Mouse (Mus musculus) hindbrain, embryonic 14.5 days (tissue): ENCODE results near the gene Zfp462. TPM values are rescaled to one million over a fixed set of nuclear protein-coding genes. Genes with fewer than 3 reads are reported as not detected.
"Not testable (repeated sequence)": the region's sequence is repeated elsewhere in the genome, so short reads cannot be mapped to it uniquely, and the experiment has no call there.

ENCODE experiments used
- ATAC-seq: fragments of 200-750 bp; cut with Nextera tagmentation; 2 replicates; pipeline ENCODE4 v1.8.0; 2017; ENCODE audit warnings: moderate number of reproducible peaks, mild to moderate bottlenecking, moderate TSS enrichment, moderate library complexity; ENCODE audit not compliant: low FRiP score
- DNase-seq: peaks from one replicate; pipeline ENCODE4 v3.0.0-alpha.2; 2015; ENCODE audit warnings: low spot score
- H3K27ac ChIP-seq: fragments of 300-500 bp; sonication (generic); 2 replicates; pipeline ENCODE4 v1.5.1; 2014; ENCODE audit warnings: mild to moderate bottlenecking, moderate library complexity
- H3K27me3 ChIP-seq: fragments of 300-500 bp; sonication (generic); 2 replicates; pipeline ENCODE4 v1.6.1; 2014; ENCODE audit warnings: mild to moderate bottlenecking, low read length, mixed read lengths; ENCODE audit not compliant: control insufficient read depth, insufficient read depth
- H3K36me3 ChIP-seq: fragments of 300-500 bp; sonication (generic); replicated peaks from 2 replicates; pipeline ENCODE4 v1.6.1; 2014; ENCODE audit not compliant: control insufficient read depth, insufficient read depth
- H3K4me1 ChIP-seq: fragments of 300-500 bp; sonication (generic); replicated peaks from 2 replicates; pipeline ENCODE4 v1.6.1; 2014; ENCODE audit warnings: antibody characterized with exemption, low read length, mixed read lengths; ENCODE audit not compliant: control insufficient read depth, insufficient read depth
- H3K4me2 ChIP-seq: fragments of 300-500 bp; sonication (generic); replicated peaks from 2 replicates; pipeline ENCODE4 v1.6.1; 2014; ENCODE audit warnings: mild to moderate bottlenecking, moderate library complexity
- H3K4me3 ChIP-seq: fragments of 300-500 bp; sonication (generic); replicated peaks from 2 replicates; pipeline ENCODE4 v1.5.1; 2014; ENCODE audit warnings: mild to moderate bottlenecking, low read length
- H3K9ac ChIP-seq: fragments of 300-500 bp; sonication (generic); 2 replicates; pipeline ENCODE4 v1.6.1; 2014
- H3K9me3 ChIP-seq: fragments of 300-500 bp; sonication (generic); 2 replicates; pipeline ENCODE4 v1.6.1; 2016; ENCODE audit warnings: low read length; ENCODE audit not compliant: control insufficient read depth
- WGBS: fragments of 180-500 bp; shearing (Covaris S2); extraction: QIAGEN DNeasy Blood & Tissue Kit; methylation state at CpG from one replicate; pipeline ENCODE4 v1.1.7; 2014; 5-methylcytosine and 5-hydroxymethylcytosine counted together
- polyA plus RNA-seq: library from polyadenylated mRNA; unstranded; fragments of >200 nt; fragmentation: Nextera tagmentation; extraction: Ambion mirVana; gene quantifications from 2 replicates; pipeline ENCODE4 v1.2.1, GENCODE M21; 2014

The Zfp462 gene
- 12.9 and 13.8 TPM in 2 replicates for polyA plus RNA-seq

DNA sequence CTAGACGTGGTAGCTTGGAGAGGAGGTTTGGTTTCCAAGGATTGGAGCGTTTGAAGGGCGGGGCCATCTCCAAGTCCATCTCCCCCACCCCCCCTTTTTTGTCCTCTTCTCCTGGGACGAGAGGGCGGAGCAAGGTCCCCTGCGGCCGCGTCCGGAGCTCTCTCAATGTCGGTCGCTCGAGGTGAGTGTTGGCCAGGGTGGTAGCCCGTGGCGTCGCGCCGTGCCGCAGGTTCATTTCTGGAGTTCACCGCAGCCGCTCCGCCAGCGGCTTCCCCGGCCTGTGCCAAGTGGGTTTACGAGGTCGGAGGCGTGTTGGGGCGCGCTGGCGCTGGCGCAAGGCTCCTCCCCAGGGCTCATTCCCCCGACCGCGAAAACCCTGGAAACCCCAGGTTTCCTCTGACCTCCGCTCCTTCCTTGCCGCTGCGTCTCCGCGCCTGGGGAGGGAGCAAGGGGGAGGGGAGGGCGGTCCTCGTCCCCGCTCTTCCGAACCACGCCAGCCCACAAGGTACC is at the start of gene Zfp462:
TSS of gene Zfp462 (plus strand) at position 128 of the 510 bp plus-strand sequence.
- peak; percentile 63 for DNase-seq
- no peaks in the 10 kb centered on the region for H3K36me3 ChIP-seq
- H3K4me2 ChIP-seq, result peak within 1 kb of the TSS; percentile 95
- peaks cover 10% of the 10 kb centered on the region for H3K4me1 ChIP-seq
- no peaks in the 10 kb centered on the region for H3K27me3 ChIP-seq
- H3K4me3 ChIP-seq, result peak within 1 kb of the TSS; percentile 92
- H3K9me3 ChIP-seq, result no peaks in the 10 kb centered on the region
- peak; percentile 52 for ATAC-seq
- under 1% methylated on average over 43 of the region's 43 CpGs for WGBS
- H3K9ac ChIP-seq, result peak within 1 kb of the TSS; percentile 97
- peak within 1 kb of the TSS; percentile 100 for H3K27ac ChIP-seq

DNA sequence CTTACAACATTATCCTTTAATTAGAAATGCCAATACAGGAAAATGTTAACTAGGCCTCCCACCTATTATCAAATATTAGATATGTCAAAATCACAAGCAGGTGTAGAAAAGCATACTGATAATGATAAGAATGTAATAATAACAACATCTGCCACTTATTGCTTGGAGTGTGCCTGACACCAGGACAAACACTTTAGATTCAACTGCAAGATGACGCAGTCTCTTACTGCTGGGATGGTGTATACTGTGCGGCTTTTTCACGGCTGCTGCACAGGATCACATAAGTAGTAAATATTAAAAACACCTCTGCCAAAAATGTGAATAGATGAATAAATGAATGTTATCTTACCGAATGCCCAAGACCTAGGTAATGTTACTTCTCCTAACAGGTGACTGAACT is 48.8 kb upstream of the Zfp462 start:
- Histone ChIP-seq H3K4me2 (no peak overlapping the region), H3K4me1 (0 out of 2 replicates have a peak, but pooled peaks cover 2% of the 10 kb centered on the region), H3K9me3 (no peaks in the 10 kb centered on the region), H3K27me3 (no peaks in the 10 kb centered on the region), H3K36me3 (no peaks in the 10 kb centered on the region), H3K27ac (no peak overlapping the region), H3K9ac (no peak overlapping the region), H3K4me3 (no peak overlapping the region)
- DNase-seq, result no peak
- no peak for ATAC-seq
- 84% methylated on average over 4 of the region's 4 CpGs for WGBS

DNA sequence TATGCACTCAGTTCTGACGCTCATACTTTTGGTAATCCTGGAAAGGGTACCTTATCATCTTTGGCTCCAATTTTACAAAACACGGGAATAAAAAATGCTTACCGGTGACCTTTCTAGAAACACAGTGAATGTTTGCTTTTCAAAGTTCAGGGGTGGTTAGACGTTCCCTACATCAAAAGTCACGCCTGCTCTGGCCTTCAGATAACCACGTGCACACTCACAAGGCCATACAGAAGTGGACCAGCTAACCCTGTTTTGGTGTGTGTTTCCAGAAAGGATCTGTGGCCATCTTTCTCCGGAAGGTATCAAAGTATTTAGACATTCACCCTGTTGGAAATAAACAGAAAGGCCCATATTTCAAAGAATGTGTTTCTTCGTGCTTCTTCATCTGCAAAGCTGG is 40.2 kb upstream of the Zfp462 start:
- H3K36me3 ChIP-seq, result no peaks in the 10 kb centered on the region
- no peak overlapping the region for H3K4me3 ChIP-seq
- no peaks in the 10 kb centered on the region for H3K27me3 ChIP-seq
- no peaks in the 10 kb centered on the region for H3K9me3 ChIP-seq
- 90% methylated on average over 8 of the region's 8 CpGs for WGBS
- H3K4me2 ChIP-seq, result no peak overlapping the region
- H3K27ac ChIP-seq, result no peak overlapping the region
- H3K9ac ChIP-seq, result no peak overlapping the region
- DNase-seq (no peak), ATAC-seq (no peak)
- H3K4me1 ChIP-seq, result no peaks in the 10 kb centered on the region

DNA sequence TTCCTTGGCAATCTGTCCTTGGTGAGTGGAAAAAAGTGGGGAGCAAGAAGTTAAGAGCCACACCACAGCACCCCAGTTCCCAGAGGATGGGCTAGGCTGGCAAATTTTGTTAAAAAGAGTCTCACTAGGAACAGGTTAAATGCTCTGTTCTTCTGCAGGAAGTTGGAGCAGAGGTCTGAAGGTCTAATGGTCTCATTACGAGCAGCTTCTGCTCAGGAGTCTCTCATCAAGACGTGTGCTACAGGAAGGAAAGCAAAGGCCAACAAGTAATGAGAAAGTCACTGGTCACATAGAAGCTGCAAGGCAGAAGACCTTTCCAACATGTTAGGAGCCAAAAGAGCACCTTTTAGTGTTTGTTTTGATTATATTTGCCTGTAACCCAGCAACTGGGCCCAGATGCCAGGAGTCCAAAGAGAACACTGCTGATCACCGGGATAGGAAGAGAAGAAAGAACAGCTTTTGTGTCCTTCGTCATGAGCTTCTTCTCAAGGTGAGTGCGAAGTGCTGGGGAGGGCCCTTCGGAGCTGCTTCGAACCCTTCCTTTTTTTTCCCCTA is 39.4 kb upstream of the Zfp462 start:
- Histone ChIP-seq H3K4me2 (no peak overlapping the region), H3K9ac (no peak overlapping the region), H3K36me3 (no peaks in the 10 kb centered on the region), H3K27me3 (no peaks in the 10 kb centered on the region), H3K9me3 (no peaks in the 10 kb centered on the region), H3K4me3 (no peak overlapping the region), H3K27ac (no peak overlapping the region), H3K4me1 (no peaks in the 10 kb centered on the region)
- ATAC-seq, result no peak
- DNase-seq, result no peak
- WGBS, result 86% methylated on average over 7 of the region's 7 CpGs

DNA sequence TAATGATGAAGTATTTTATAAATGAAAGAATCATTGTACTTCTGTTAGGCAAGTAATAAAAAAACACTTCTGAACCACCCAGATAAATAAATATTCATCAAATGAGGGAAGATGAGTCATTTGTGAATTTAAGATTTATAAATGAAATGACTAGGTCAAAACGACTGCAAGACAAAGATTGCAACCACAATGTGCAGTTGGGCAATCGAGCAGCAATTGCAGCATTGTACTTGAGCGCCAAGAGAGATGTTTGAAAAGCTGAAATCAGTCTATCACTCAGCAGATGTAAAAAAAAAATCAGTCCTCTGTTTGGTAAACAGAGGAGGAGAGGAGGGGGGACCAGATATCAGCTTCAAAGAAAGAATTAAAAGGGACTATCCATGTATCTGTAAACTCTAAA is 34.5 kb upstream of the Zfp462 start:
- H3K4me2 ChIP-seq, result no peak overlapping the region

DNA sequence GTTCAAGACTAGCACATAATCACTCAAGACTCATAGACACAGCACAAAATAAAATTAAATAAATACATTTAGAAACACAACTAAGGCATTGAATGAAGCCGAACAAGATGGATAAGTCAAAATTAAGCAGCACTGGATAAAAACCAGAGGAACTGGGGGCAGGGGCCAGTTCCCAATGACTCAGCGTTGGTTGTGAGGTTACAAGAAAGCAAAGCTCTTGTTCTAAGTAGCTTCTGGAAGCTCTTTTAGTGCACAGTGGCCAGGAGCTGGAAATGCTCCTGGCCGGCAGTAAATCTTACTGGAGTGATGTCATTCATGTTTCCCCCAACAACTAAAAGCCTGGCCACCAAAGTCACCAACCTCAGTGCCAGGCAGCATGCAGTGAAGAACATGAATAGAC is 26.6 kb upstream of the Zfp462 start:
- ATAC-seq (no peak), DNase-seq (no peak)
- Histone ChIP-seq H3K9me3 (no peaks in the 10 kb centered on the region), H3K36me3 (no peaks in the 10 kb centered on the region), H3K27me3 (no peaks in the 10 kb centered on the region), H3K9ac (no peak overlapping the region), H3K4me2 (no peak overlapping the region), H3K4me1 (no peaks in the 10 kb centered on the region), H3K27ac (no peak overlapping the region), H3K4me3 (no peak overlapping the region)
- WGBS, result 77% methylated on average over 3 of the region's 3 CpGs

More for the DNA sequence above, 34.5 kb upstream of the Zfp462 start:
- H3K9me3 ChIP-seq, result no peaks in the 10 kb centered on the region
- 90% methylated on average over 3 of the region's 3 CpGs for WGBS
- DNase-seq (no peak), ATAC-seq (no peak)
- H3K36me3 ChIP-seq, result no peaks in the 10 kb centered on the region
- H3K9ac ChIP-seq, result no peak overlapping the region
- no peaks in the 10 kb centered on the region for H3K4me1 ChIP-seq
- no peak overlapping the region for H3K4me3 ChIP-seq
- H3K27ac ChIP-seq, result no peak overlapping the region
- no peaks in the 10 kb centered on the region for H3K27me3 ChIP-seq

DNA sequence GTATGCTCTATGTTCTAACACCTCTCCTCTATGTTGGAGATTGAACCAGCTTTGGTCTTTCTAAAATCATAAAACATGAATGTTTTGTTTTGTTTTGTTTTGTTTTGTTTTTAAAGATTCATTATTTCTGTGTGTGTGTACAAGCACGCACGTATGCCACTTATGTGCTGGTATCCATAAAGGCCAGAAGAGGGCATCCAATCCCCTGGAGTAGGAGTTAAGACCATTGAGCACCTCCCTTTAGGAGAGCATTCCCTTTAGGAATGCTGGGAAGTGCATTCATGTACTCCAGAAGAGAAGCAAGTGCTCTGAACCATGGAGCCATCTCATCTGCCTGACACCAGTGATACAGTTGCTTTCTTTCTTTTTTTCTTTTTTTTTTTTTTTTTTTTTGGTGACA is 21.5 kb upstream of the Zfp462 start:
- Histone ChIP-seq H3K4me3 (no peak overlapping the region), H3K27me3 (no peaks in the 10 kb centered on the region), H3K9me3 (no peaks in the 10 kb centered on the region), H3K4me2 (no peak overlapping the region), H3K27ac (no peak overlapping the region), H3K9ac (no peak overlapping the region), H3K36me3 (no peaks in the 10 kb centered on the region), H3K4me1 (no peaks in the 10 kb centered on the region)
- WGBS, result 94% methylated on average over 2 of the region's 2 CpGs
- ATAC-seq, result no peak
- no peak for DNase-seq

DNA sequence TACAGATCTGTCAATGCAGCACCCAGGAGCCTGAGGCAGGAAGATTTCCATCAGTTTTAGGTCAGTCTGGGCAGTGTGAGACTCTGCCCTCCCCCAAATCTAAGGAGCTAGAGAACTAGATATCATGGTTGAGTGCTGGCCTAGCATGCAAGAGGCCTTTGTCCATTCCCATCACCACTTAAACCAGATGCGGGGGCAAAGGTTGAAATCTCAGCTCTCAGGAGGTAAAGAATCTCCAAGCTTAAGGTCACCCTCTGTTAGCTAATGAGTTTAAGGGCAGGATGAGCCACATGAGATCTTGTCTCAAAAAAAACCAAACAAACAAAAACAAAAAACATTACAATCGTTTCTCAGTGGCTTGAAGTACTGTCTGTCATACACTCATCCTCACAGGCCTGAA is 20.5 kb upstream of the Zfp462 start:
- 97% methylated on average over 2 of the region's 2 CpGs for WGBS
- H3K36me3 ChIP-seq, result no peaks in the 10 kb centered on the region
- no peak overlapping the region for H3K4me3 ChIP-seq
- H3K4me2 ChIP-seq, result no peak overlapping the region
- no peaks in the 10 kb centered on the region for H3K4me1 ChIP-seq
- no peak overlapping the region for H3K27ac ChIP-seq
- ATAC-seq (no peak), DNase-seq (no peak)
- H3K27me3 ChIP-seq, result no peaks in the 10 kb centered on the region
- no peaks in the 10 kb centered on the region for H3K9me3 ChIP-seq
- H3K9ac ChIP-seq, result no peak overlapping the region

DNA sequence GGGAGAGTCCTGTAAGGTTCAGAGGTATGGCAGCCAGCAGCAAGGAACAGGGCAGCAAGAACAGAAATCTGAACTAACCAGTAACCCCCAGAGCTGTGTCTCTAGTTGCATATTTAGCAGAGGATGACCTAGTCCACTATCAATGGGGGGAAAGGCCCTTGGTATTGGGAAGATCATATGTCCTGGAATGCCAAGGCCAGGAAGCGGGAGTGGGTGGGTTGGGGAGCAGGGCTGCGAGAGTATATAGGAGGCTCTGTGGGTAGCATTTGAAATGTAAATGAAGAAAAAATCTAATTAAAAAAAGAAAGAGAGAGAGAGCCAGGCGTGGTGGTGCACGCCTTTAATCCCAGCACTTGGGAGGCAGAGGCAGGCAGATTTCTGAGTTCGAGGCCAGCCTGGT is 18.4 kb upstream of the Zfp462 start:
- H3K4me1 ChIP-seq, H3K4me3 ChIP-seq, H3K36me3 ChIP-seq, ATAC-seq, H3K9ac ChIP-seq, H3K9me3 ChIP-seq, H3K4me2 ChIP-seq, H3K27ac ChIP-seq, H3K27me3 ChIP-seq, DNase-seq: not testable (repeated sequence)
- 84% methylated on average over 5 of the region's 5 CpGs for WGBS
